Comparison of ENCODE assay signal across 12 mouse cellular contexts in genomic region chr1:19109711-19110110, GRCm38 (mm10). TPM values are rescaled to one million over a fixed set of nuclear protein-coding genes. Genes with fewer than 3 reads are reported as not detected.
DNase-seq lines count a peak whose midpoint lies in the region; ATAC-seq lines count a peak whose summit lies in the region.
"Had no signal": no experiment of that assay in that cellular context is flagged by ENCODE, and none has a peak within 500 bp of the region (broad histone marks: within the 10 kb centered on the region; RNA-seq: fewer than 3 reads in every experiment).

No protein-coding gene starts in this region.

- ATAC-seq in hindbrain, embryonic 11.5 days (ENCODE audit: low FRiP score): no peak
- ATAC-seq in hindbrain, embryonic 16.5 days: no peak
- no peak for ATAC-seq in hindbrain, embryonic 14.5 days (ENCODE audit: low FRiP score)
- no peak for ATAC-seq in midbrain, embryonic 16.5 days

- no peak overlapping the region for H3K4me2 ChIP-seq in hindbrain, embryonic 11.5 days (replicated peaks; ENCODE audit: low read depth, low read length)
- no peak overlapping the region for H3K4me2 ChIP-seq in hindbrain, embryonic 16.5 days (ENCODE audit: low read length)
- no peak overlapping the region for H3K4me2 ChIP-seq in hindbrain, embryonic 14.5 days (replicated peaks)
- peak overlapping the region; percentile 45 for H3K4me2 ChIP-seq in midbrain, embryonic 16.5 days (ENCODE audit: low read length)
- H3K4me2 ChIP-seq: neural tube, embryonic 13.5 days had no signal

- peaks cover 86% of the 10 kb centered on the region for H3K27me3 ChIP-seq in hindbrain, embryonic 11.5 days (ENCODE audit: control insufficient read depth, insufficient read depth, low read length)
- peaks cover 62% of the 10 kb centered on the region for H3K27me3 ChIP-seq in hindbrain, embryonic 16.5 days (replicated peaks; ENCODE audit: control insufficient read depth, insufficient read depth, low read length)
- H3K27me3 ChIP-seq in hindbrain, embryonic 14.5 days (ENCODE audit: control insufficient read depth, insufficient read depth, low read length): peaks cover 100% of the 10 kb centered on the region
- H3K27me3 ChIP-seq in midbrain, embryonic 16.5 days (ENCODE audit: control insufficient read depth, insufficient read depth, low read depth, low read length): peaks cover 48% of the 10 kb centered on the region

- under 1% methylated on average over 16 of the region's 16 CpGs for WGBS in hindbrain, embryonic 11.5 days
- 0% methylated on average over 16 of the region's 16 CpGs for WGBS in hindbrain, embryonic 16.5 days
- WGBS in hindbrain, embryonic 14.5 days: under 1% methylated on average over 16 of the region's 16 CpGs
- WGBS in midbrain, embryonic 16.5 days: under 1% methylated on average over 16 of the region's 16 CpGs

- no peaks in the 10 kb centered on the region for H3K4me1 ChIP-seq in hindbrain, embryonic 11.5 days (replicated peaks; ENCODE audit: control insufficient read depth, insufficient read depth, low read length)
- no peaks in the 10 kb centered on the region for H3K4me1 ChIP-seq in hindbrain, embryonic 16.5 days (ENCODE audit: control insufficient read depth, insufficient read depth, low read depth, low read length)
- H3K4me1 ChIP-seq in hindbrain, embryonic 14.5 days (replicated peaks; ENCODE audit: control insufficient read depth, insufficient read depth, low read length): no peaks in the 10 kb centered on the region
- no peaks in the 10 kb centered on the region; the same call in 1 of the 2 replicates for H3K4me1 ChIP-seq in midbrain, embryonic 16.5 days (ENCODE audit: control insufficient read depth, insufficient read depth, low read length)
- H3K4me1 ChIP-seq: neural tube, embryonic 13.5 days had no signal

- no peaks in the 10 kb centered on the region for H3K9me3 ChIP-seq in hindbrain, embryonic 11.5 days (ENCODE audit: control insufficient read depth, low read length)
- H3K9me3 ChIP-seq in hindbrain, embryonic 16.5 days (ENCODE audit: control insufficient read depth, low read length): no peaks in the 10 kb centered on the region
- H3K9me3 ChIP-seq in hindbrain, embryonic 14.5 days (ENCODE audit: control insufficient read depth, low read length): no peaks in the 10 kb centered on the region
- H3K9me3 ChIP-seq in midbrain, embryonic 16.5 days (replicated peaks; ENCODE audit: control insufficient read depth, low read length, poor library complexity, severe bottlenecking): 0 out of 2 replicates have a peak, but pooled peaks cover 2% of the 10 kb centered on the region
- H3K9me3 ChIP-seq: neural tube, embryonic 13.5 days had no signal

- peak; percentile 83 for DNase-seq in hindbrain, embryonic 11.5 days (ENCODE audit: low spot score)
- DNase-seq in ZHBTc4 (ENCODE audit: low read depth, low spot score): peak; percentile 63
- DNase-seq in hindbrain, embryonic 14.5 days (ENCODE audit: low spot score): peak; percentile 62
- DNase-seq in thymus, postnatal 25 days: no peak
- no peak for DNase-seq in left cerebral cortex, adult 11 months (ENCODE audit: low spot score)
- DNase-seq in right cerebral cortex, adult 18-20 months: no peak
- DNase-seq: cerebellum, adult 9-11 months; gastrocnemius, postnatal 25 days had no signal

- no peak overlapping the region for H3K4me3 ChIP-seq in hindbrain, embryonic 11.5 days (ENCODE audit: low read depth, low read length)
- H3K4me3 ChIP-seq in hindbrain, embryonic 16.5 days (ENCODE audit: low read length): no peak overlapping the region
- H3K4me3 ChIP-seq in hindbrain, embryonic 14.5 days (replicated peaks; ENCODE audit: low read length): no peak overlapping the region
- peak overlapping the region; percentile 33 for H3K4me3 ChIP-seq in midbrain, embryonic 16.5 days (ENCODE audit: low read depth, low read length)
- H3K4me3 ChIP-seq: neural tube, embryonic 13.5 days had no signal

- no peak overlapping the region for H3K27ac ChIP-seq in hindbrain, embryonic 11.5 days (ENCODE audit: low read depth, low read length)
- H3K27ac ChIP-seq in hindbrain, embryonic 16.5 days (ENCODE audit: low read depth, low read length): no peak overlapping the region
- H3K27ac ChIP-seq in hindbrain, embryonic 14.5 days: no peak overlapping the region
- H3K27ac ChIP-seq in midbrain, embryonic 16.5 days (ENCODE audit: low read length): peak overlapping the region; percentile 88
- H3K27ac ChIP-seq: neural tube, embryonic 13.5 days had no signal

- H3K9ac ChIP-seq in hindbrain, embryonic 11.5 days (ENCODE audit: low read depth, low read length): no peak overlapping the region
- H3K9ac ChIP-seq in hindbrain, embryonic 16.5 days (ENCODE audit: low read depth, low read length): no peak overlapping the region
- no peak overlapping the region for H3K9ac ChIP-seq in hindbrain, embryonic 14.5 days
- peak overlapping the region; percentile 53 for H3K9ac ChIP-seq in midbrain, embryonic 16.5 days (ENCODE audit: low read depth, low read length)
- H3K9ac ChIP-seq: neural tube, embryonic 13.5 days had no signal

- no peaks in the 10 kb centered on the region for H3K36me3 ChIP-seq in hindbrain, embryonic 11.5 days (ENCODE audit: control insufficient read depth, insufficient read depth, low read length)
- no peaks in the 10 kb centered on the region for H3K36me3 ChIP-seq in hindbrain, embryonic 16.5 days (ENCODE audit: control insufficient read depth, insufficient read depth, low read length)
- H3K36me3 ChIP-seq in hindbrain, embryonic 14.5 days (replicated peaks; ENCODE audit: control insufficient read depth, insufficient read depth): no peaks in the 10 kb centered on the region
- H3K36me3 ChIP-seq in midbrain, embryonic 16.5 days (ENCODE audit: control insufficient read depth, insufficient read depth, low read length): no peaks in the 10 kb centered on the region
- H3K36me3 ChIP-seq: neural tube, embryonic 13.5 days had no signal

RNA-seq across cellular contexts. Expression of gene Tfap2d, which starts 6.9 kb away (rescaled TPM):
- 0.68 and 0.74 TPM in 2 replicates for polyA plus RNA-seq in hindbrain, embryonic 11.5 days (2014; fragmentation: Nextera tagmentation; extraction: Ambion mirVana)
- 1.1 and 4.7 TPM in 2 replicates for polyA plus RNA-seq in hindbrain, embryonic 16.5 days (2015; fragmentation: Nextera tagmentation; extraction: Ambion mirVana)
- polyA plus RNA-seq in hindbrain, embryonic 14.5 days (2014; fragmentation: Nextera tagmentation; extraction: Ambion mirVana): 4.4 TPM in 1 of 2 replicates, not detected in the other
- polyA plus RNA-seq in midbrain, embryonic 16.5 days (2015; fragmentation: Nextera tagmentation; extraction: Ambion mirVana): 52.1 and 58.0 TPM in 2 replicates
- polyA plus RNA-seq: neural tube, embryonic 13.5 days; testis, adult 2 months had no signal

Comparison
In these comparisons a context has a peak if more than half of its experiments do, and no peak if none do; other contexts are left out.
1. DNase-seq: peak in hindbrain, embryonic 11.5 days (single experiment), ZHBTc4 (single experiment) and hindbrain, embryonic 14.5 days (single experiment); none in thymus, postnatal 25 days (single experiment), left cerebral cortex, adult 11 months (single experiment) and right cerebral cortex, adult 18-20 months (single experiment).